Mouse (Mus musculus): ENCODE measurements around the gene Canx.

Canx gene

DNA sequence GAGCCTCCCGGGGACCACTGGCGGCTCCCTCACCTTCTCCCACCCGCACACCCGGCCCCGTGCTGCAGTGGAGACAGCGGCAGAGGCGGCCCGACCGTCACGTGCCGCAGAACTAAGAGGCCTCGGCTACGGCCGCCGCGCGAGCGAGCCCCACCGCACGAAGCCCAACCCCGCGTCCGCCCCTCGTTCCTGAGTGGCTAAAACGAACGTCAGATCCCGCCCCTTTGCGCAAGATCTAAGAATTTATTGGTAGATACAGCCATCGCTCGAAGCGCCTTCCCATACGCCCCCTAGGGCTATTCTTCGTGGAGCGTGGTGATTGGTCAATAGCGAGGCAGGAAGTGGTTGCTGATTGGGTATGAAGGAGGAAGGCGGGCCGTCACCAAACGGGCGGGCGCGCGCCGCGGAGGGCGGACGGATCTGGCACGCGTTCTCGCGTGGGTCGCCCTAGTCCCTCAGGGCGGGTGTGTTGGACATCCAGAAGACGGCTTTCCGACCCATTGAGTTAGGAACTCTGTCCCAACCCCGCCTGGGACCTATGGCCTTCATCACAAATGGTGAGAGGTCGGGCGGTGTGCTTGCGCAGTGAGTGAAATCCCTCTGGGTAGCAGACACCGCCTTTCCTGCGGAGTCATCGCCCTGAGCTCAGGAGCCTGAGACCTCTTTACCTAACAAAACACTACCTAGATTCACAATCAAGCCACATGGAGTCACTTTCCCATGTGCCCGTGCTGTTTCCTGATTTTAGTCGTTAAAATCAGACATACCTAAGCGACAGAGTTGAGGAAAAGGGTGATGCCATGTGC lies at the start of gene Canx:
Gene Canx (minus strand): TSS at position 178 of the 806 bp plus-strand sequence.
- DNase-seq: peak; percentile 100

DNA sequence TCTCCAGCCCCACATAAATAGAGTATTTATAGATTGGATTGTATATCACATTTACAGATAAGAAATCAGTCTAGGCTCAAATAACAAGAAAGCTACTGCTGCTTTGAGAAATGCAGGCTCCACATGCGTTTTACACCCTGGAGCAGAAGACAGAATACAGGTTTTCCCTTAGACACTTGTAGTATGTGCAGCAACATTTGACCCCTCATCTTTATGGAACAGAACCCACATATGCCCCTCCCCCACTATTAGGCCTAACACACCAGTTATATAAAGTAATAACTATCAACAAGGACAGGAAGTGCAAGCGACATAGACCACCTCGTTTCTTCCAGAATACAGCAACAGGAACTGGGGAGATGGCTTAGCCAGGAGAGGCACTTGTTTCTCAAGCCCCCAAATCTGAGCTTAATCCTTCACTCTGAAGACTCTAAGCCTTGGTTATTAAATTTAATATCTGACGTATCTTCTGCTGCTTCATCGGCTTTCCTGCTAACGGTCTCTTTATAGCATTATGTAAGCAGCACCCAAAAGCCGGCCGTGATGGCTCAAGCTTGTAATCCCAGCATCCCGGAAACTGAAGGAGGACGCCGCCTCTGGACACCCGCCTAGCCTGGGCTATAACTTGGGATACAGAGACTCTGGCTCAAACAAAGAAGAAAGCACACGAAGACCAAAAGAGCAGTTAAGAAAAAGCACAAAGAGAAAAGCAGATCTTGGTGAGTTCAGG lies 49.0 kb upstream of the Canx start:
- DNase-seq: peak; percentile 87

DNA sequence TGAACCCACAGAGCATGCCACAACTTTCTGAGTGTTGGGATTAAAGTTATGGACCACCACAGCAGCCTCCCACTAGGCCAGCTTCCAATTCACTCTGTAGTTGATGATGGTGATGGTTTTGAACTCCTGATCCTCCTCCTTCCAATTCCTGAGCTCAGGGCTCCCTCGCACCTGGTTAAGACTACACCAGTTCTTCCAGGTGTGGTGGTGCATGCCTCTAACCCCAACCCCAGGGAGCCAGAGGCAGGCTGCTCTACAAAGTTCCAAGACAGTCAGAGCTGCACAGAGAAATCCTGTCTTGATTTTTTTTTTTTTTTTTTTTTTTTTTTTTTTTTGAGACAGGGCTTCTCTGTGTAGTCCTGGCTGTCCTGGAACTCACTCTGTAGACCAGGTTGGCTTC lies 48.1 kb upstream of the Canx start:
- DNase-seq: peak; percentile 76

DNA sequence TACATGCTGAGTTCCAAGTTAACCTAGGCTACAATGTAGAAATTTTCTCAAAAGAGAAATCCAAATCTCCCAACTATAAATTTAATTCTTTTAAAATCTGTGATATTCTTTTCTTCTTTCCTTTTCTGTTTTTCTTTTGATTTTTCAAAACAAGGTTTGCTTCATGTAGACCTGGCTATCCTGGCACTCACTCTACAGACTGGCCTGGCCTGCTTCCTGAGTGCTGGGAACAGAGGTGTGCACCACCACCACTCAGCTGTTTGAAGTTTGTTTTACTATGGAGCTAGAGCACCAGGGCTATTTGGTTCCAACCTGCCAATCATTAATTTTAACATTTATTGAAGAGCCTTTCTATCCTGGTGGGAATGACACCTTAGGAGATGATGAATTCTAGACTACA lies 47.6 kb upstream of the Canx start:
- peak; percentile 75 for DNase-seq

DNA sequence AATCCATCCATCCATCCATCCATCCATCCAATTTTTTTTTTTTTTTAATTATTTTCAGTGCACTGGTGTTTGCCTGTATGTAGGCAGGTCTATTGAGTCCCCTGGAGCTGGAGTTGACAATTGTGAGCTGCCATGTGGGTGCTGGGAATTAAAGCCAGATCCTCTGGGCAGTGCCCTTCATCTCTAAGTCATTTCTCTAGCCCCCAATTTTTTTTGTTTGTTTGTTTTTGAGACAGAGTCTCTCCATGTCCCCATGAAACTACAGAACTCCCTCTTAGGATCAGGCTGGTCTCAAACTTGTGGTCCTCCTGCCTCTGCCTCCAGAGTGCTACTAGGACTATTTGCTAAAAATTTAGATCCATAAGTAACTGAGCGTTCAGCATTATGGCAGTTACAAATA lies 46.4 kb upstream of the Canx start:
- peak; percentile 51 for DNase-seq

DNA sequence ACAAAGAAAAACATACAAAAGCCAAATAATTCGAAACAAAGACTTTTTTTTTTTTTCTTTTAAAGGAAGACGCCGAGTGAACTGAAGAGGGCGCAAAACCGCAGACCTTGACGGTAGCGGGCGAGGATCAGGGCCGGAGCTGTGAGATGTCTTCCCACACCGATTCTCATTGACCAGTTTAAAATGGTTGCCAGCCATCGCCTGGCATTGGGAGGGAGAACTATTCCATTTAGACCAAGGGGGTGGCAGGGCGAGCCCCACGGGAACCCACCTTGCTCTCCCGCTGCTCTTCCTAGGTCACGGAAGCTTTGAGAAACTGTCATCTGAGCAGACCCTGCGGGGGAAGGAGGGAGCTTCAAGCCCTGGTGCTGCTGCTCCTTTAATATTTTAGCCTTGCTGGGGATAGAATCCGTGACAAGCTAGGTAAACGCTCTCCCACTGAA lies 45.9 kb upstream of the Canx start:
- peak; percentile 90 for DNase-seq

DNA sequence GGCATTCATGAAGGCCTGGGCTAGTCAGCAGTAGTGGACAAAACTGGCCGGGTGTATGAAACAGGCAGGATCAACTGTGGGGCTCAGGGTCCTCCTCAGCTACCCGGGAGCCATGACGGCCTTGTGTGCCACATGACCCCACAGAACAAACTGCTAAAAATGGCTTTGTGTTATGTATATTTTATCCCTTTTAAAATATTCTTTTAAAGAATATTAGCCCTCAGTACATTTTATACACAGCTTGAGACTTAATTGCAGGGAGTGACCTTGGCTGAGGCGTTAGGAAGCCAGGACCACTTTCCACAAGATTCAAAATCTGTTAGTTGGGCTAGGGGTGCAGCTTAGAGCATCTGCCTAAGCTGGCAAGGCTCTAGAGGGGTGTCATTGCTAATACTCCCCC lies 45.5 kb upstream of the Canx start:
- DNase-seq: peak; percentile 90

DNA sequence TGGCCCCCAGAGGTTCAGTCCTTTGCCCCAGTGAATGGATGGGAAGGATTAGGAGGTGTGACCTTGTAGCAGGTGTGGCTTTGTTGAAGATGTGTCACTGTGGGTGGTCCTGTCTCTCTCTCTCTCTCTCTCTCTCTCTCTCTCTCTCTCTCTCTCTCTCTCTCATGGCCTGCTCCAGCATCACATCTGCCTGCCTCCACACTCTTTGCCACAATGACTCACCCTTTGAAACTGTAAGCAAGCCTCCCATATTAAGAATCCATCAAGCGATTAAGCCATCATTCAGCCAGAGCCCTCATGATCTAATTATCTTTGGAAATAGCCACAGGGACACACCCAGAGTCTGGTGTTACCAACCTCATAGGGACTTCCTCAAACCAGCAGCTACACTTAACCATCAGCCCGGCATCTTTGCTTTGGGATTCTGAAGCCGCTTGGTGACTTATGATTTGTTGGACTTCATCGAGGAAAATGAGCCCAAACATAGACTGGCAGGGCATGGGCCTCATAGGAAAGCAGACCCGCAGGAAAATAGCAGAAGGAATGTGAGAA lies 44.0 kb upstream of the Canx start:
- peak; percentile 81 for DNase-seq

DNA sequence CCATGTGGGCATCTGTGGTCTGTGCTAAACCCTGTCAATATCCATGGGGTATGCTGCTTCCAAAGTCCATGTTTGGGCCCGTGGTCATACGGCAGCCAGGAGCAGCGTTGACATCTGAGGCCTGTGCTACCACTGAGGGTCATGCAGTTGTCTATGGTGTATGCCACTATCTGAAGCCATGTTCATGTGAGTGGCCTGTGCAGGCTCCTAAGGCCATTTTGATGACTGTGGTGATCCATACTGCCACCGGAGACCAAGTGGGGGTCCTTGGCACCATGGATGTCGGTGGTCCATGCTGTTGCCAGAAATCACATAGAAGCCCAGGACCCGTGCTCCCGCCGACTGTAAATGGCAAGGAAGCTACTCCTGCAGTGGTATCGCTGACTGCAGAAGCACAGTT lies 42.1 kb upstream of the Canx start:
- peak; percentile 85 for DNase-seq

DNA sequence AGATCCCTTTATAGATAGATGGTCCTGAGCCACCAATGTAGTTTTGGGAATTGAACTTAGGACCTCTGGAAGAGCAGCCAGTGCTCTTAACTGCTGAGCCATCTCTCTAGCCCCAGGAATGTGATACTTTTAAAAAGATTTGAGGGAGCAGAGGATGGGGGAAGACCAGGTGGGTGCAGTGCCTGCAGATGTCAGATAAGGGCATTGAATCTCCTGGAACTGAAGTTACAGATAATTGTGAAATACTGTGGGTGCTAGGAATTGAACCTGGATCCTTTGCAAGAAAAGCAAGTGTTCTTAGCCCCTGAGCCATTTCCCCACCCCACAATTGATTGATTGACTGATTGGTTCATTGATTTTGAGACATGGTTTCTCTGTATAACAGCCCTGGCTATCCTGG lies 39.8 kb upstream of the Canx start:
- no peak for DNase-seq

DNA sequence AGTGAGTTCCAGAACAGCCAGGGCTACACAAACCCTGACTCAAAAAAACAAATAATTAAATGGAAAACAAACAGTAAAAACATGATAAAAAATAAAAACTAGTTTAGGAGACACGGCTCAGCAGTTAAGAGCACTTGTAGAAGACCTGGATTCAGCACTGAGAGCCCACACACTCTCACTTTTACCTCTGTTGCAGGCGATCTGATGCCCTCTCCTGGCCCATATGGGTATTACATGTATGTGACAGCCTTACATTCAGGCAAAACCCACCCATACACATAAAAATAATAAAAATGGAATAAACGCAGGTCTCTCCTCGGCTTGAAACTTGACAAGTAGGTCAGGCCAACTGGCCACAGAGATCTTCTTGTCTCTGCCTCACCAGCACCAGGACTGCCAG lies 39.1 kb upstream of the Canx start:
- peak; percentile 92 for DNase-seq

DNA sequence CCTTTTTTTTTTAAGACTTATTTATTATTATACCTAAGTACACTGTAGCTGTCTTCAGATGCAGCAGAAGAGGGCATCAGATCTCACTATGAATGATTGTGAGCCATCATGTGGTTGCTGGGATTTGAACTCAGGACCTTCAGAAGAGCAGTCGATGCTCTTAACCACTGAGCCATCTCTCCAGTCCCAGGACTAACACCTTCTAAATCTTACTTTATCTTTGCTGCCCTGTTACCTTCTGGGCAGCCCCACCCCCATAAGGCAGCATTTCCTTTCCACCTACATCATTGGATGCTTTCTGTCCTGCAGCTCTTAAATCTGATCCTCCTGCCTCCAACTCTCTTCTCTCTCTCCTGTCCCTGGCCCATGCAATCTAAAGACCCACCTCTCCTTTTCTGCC lies 35.8 kb upstream of the Canx start:
- peak; percentile 36 for DNase-seq

DNA sequence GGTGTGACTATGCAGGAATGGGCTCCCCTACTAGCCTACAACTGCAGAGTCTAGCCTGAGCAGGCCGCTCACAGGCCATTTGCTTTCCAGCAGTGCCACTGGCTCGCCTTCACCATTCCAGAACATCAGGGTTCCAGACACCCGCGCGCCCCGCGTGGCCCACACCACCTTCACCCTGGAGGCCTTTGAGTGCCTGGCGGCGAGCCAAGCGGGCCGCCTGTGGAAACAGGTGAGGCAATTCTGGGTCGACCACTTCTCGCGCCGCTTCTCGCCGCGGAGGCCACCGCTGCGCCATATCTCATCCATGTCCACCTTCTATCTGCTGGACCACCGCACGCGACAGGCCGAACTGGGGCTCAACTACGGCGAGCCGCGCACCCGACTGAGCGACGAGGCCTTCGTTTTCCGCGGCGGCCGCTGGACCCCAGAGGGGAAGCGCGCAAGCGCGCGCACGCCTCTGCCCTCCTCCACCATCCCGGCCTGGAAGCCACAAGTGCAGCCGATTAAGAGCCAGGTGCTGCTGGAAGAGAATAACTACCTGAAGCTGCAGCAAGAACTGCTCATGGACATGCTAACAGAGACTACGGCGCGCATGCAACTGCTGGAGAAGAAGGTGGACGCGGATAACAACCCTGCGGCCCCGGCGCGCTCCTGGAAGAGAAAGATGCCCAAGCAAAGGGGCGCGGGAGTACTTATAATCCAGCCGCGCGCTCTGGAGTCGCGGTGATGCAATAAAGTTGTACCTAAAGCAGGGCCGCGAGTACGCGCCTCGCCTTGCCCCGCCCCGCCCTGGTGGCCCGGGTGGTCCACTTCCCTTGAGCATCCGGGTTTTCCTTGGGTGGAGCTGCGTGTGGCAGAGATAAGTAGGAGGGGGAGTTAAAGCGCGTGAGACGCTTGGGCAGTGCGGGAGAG lies 33.7 kb upstream of the Canx start:
- DNase-seq: peak; percentile 92

DNA sequence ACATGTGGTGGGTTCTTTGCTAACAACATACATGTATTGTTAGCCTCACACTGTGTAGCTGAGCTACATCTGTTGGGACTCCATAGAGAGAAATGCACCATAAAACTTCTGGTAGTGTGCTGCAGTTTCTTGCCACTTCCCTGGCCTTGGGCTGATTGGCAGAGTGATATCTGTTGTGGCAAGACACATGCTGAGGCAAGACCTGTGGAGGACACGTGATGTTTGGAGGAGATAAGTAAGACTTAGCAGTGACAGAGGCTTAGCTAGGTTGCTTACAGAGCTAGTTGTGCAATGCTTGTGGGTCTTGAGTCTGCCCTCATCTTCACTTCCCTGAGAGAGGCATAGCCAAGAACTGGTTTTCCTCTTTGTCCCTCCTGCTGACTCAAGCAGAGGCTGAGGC lies 29.9 kb upstream of the Canx start:
- no peak for DNase-seq

DNA sequence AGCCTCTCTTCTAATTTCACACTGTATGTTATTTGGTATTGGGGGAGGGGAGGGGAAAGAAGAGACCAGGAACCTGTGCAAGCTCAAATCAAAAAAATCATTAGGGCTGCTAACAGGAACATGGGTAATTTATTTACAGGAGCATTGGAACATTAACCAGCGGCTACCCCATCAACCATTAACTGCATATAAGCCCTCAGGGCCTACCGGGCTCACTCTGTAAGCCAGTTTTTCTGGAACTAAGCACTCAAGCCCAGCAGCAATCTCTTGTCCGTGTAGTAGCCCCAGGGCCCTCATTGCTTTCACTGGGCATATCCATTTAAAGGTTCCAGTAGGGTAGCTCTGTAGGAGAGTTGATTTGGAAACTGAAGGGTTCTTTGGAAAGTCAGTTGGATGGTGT lies 29.4 kb upstream of the Canx start:
- DNase-seq: no peak

DNA sequence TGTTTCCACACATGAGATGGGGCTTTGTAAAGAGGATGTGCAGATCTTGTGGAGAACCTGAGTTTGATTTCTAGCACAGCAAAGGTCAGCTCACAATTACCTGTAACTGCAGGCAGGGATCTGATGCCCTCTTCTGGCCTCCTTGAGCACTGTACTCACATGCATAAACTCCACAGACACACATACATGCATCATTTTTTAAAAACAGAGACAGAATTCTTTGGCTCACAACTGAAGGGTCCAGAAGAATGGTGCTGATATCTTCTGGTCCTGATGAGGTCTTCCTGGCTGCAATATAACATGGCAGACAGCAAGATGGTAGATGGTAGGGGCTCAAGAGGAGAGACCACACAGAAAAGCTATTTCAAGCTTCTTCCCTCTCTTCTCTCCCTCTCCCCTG lies 28.7 kb upstream of the Canx start, which contains the start of gene Cby3:
Gene Cby3 (plus strand): TSS at position 301 of the 400 bp plus-strand sequence.
- DNase-seq: no peak

DNA sequence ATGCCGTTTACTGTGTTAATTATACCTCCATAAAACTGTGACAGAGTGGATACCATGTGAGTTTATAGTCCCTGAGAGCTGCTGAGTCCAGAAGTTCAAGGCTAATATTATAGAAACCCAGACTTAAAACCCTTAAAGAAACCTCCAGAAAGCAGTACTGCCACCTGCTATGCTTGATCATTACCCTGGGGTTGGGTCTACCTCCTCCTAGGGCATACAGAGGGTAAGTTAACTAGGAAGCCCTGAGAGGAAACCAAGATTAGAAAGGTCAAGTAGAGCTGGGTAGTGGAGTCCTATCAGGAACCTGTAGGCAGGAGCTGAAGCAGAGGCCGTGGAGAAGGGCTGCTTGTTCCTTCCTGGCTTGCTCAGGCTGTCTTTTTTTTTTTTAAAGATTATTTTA lies 26.7 kb upstream of the Canx start:
- DNase-seq: no peak

DNA sequence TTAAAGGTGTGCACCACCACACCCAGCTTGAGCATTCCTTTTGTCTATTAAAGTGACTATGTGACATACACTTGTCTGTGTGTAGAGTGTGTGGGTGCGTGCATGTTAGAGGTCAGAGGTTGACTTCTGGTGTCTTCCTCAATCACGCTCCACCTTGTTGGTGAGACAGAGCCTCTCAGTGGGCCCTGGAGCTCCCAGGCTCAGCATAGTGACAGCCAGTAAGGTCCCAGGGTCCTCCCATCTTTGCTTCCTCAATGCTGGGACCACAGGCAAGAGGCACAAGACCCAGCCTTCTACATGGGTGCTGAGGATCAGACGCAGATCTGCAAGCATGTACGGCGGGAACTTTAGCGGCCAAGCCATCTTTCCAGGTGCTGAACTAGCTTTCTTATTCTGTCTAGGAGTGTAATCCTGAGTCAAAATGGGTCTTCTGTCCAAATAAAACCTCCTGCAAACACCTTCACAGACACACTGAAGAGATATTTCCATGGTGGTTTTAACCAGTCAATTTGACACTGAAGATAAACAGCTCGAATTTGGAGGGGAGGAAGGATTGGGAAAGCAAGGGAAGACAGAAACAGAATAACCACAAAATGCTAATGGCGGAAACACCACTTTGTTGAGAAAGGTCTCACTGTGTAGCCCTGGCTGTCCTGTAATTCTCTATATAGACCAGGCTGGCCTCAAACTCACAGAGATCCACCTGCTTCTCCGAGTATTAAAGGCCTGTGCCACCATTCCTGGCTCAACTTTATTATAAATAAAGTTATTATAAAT lies 21.0 kb upstream of the Canx start:
- DNase-seq: peak; percentile 76

DNA sequence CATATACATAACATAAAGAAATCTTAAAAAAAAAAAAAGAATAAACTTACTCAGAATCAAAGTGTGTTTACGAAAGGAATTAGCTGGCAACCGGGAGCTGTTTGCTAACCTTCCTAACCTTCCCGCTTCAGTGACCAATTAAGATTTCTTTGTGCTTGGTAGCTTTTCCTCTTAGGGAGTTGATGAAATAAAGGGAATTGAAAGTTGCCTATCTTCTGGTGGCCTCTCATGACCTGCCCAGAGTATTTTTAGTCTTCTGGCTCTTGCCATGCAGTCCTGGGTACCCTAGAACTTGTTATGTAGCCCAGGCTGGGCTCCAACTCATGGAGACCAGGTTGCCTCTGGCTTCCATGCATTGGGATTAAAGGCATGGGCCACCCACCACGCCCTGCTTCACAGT lies 20.0 kb upstream of the Canx start:
- DNase-seq: peak; percentile 79

DNA sequence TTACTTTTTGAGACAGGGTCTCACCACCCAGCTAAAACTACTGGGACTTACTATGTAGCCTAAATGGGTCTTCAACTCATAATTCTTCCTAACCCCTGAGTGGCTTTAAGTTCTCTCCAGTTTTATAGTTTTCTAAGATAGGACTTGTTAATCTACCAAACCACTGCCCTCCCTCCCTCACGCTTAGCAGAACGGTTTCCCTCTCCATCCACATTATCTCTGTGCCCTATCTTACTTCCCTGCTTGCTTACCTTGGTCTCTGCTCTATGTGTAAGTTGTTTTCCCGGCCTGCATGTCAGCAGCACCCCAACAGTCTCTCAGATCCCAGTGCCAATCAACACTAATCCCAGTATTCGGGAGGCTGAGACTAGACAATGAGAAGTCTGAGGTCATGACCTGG lies 11.4 kb upstream of the Canx start:
- peak; percentile 80 for DNase-seq

DNA sequence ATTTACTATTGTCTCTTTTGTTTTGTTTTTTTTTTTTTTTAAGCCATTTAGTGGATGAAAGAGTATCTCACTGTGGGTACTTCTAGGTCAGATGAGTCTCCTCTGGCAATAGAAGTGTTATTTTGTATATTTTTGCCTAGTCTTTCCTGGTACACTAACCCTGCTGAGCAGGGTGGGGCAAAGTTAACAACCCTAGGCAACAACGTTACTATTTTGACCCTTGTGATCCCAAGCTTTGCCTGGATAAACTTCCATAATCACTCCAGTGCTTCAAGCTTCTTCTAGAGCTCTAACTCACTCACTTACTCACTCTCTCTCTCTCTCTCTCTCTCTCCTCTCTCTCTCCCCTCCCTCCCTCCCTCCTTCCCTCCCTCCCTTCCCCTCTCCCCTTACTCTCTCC lies 10.7 kb upstream of the Canx start:
- DNase-seq: no peak

DNA sequence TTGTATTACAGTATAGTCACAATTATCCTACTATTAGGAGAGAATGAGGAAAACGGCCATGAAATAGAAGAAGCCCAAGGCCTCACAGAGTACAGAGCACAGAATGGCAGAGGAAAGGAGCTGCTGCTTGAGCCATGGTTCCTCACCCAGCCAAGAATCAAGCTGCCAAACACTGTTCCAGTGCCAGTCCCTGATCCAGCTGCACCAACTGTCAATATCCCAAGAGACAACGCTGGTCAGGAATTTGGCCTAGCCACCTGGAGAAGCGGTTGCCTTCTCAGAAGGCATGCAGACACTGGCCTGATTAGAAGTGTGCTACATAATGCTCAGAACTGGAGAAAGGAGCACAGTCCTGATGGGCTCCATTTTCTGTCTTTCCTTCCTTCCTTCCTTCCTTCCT lies 7.7 kb upstream of the Canx start:
- peak; percentile 86 for DNase-seq
